Mouse (Mus musculus): ENCODE data around the gene Rimklb.

Gene Rimklb

DNA sequence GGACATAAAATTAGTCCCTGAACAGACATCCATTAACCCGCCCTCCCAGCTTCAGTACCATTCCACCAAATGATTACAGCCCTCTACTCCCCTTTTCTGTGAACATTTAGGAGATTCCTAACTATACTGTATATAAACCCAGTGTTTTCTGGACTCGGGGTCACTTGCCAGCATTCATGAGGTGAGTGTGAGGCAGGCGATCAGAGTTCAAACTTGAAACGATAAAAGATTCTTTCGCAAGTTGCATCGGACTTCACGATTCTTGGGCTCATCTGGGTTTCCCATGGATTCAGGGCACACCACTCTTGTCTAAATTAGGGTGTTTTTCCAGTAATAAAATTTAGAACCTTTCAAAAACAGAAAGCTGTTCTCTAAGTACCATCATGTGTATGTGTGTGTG is 71.1 kb downstream of the Rimklb start:
- no peak for DNase-seq (ENCODE audit: low spot score)

DNA sequence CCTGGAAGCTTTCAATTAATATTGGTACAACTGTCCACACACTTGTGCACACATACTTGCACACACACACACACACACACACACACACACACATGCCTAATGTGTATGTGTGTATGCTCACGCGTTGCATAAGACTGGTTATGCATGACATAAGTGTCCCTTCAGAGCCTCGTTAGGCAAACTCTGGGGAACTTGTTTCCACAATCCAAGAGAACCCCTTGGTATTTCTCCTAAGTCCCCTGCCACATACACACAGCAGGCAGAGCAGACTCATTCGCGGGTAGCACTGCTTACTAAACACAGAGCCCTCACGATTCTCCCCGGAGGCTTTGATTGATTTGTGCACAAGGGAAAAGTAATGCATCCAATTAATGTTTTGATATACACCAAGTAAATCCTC is 81.5 kb downstream of the Rimklb start:
- DNase-seq (ENCODE audit: low spot score) = no peak

DNA sequence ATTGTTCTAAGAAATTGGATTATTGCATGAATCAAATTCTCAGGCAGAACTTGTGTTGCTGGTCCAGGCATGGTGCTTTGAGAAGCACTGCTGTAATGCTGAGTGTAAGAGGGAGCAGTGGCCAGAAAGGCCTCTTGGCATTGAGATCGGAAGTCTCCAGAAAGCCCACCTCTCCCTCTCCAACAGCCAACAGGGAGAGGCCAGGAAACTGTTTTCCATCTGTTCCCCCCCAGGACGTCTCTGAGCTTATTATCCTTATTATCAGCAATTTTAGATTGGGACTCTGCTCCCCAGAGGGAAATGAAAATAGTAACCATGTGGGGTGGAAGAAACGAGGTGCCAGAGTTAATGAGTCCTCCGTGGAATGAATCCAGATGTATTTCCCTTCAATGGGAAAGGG is 82.2 kb downstream of the Rimklb start:
- DNase-seq (ENCODE audit: low spot score) = no peak

DNA sequence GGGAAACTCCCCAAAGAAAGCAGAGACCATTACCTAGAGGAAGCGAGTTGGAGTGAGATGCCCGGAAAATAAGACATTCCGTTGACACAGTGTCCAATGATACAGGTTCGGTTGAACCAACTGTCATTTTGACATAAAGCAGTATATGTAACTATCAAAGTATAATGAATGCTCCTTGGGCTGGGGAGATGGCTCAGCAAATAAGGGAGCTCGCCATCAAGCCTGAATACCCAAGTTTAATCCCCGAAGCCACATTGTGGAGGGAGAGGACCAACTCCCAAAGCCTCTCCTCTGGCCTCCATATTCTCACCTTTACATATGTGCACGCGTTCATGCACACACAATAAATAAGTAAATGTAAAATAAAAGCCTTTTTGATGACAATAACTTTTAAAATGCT is 87.3 kb downstream of the Rimklb start:
- no peak for DNase-seq (ENCODE audit: low spot score)

DNA sequence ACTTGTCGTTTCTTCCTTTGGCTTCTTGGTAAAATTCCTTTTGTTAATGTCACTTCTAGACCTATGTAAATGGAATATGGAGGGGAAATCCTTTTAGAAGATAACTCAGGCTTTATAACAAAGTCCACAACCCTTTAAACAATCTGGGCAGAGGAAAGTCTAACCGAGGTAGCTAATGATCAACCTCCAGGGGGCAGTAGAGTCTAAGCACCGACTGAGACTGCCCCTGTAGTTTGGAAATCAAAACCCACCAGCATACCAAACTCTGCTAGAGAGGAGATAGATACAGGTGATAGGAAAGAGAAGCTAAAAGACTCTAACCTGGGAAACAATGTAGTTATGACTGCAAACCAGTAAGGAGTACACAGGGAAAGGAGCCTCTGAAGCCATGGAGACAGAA is 96.3 kb downstream of the Rimklb start:
- DNase-seq (ENCODE audit: low spot score) = peak; percentile 81

DNA sequence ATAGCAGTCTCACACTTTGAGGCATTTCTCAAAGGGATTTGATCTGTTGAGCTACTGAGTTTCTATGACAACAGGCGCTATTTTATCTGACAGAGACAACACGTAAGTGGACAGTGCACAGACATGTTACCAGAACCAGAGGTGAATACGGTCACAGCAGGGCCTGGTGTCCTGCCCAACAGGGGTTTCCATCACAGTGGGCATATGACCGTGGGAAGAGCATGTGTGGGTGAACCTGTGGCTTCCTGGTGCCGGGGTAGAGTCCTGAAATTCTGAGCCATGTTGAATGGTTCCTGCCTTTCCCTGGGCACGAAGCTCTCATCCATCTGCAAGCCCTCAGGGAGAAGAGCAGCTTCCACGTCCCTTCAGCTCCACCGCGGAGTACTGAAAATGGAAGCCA is 98.3 kb downstream of the Rimklb start:
- DNase-seq (ENCODE audit: low spot score) = no peak

Measured in embryo, embryonic 10 days (tissue).